Mouse (Mus musculus): ENCODE data around the gene Por. TPM values are rescaled to one million over a fixed set of nuclear protein-coding genes. Genes with fewer than 3 reads are reported as not detected.

Por gene
- polyA plus RNA-seq, 1 experiment from 2014 or later = 127 TPM

DNA sequence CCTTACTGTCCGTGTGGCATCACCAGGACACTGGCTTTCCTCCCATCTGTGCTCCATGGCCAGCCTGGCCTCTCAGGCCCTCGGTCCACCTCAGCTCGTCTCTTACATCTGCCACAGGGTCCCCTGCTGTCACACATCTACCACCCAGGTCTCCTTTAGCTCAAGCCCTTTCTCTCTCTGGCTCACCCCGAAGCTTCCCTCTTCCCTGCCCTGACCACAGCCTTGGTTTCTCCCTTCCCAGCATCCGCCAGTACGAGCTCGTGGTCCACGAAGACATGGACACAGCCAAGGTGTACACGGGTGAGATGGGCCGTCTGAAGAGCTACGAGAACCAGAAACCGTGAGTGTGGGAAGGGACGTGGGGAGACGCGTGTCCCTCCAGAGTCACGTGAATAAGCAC is 61.5 kb downstream of the Por start:
- H3K9ac ChIP-seq (ENCODE audit: low read depth, low read length) = no peak overlapping the region
- peaks cover 65% of the 10 kb centered on the region for H3K36me3 ChIP-seq (ENCODE audit: control insufficient read depth, insufficient read depth, low read length)
- no peak overlapping the region for H3K4me3 ChIP-seq (ENCODE audit: low read depth, low read length)
- H3K27ac ChIP-seq (ENCODE audit: low read length) = no peak overlapping the region
- H3K4me1 ChIP-seq (ENCODE audit: control insufficient read depth, insufficient read depth, low read length) = peaks cover 10% of the 10 kb centered on the region
- ATAC-seq = no peak
- no peaks in the 10 kb centered on the region for H3K27me3 ChIP-seq (ENCODE audit: control insufficient read depth, insufficient read depth, low read depth, low read length)
- H3K9me3 ChIP-seq (replicated peaks; ENCODE audit: control insufficient read depth, low read length, poor library complexity, severe bottlenecking) = no peaks in the 10 kb centered on the region
- no peak overlapping the region for H3K4me2 ChIP-seq (ENCODE audit: low read length)
- WGBS = 95% methylated on average over 16 of the region's 16 CpGs

GRCm38 (mm10) chr5:135733071-135733470 is 63.2 kb downstream of the Por start:
- H3K4me3 ChIP-seq (ENCODE audit: low read depth, low read length) = no peak overlapping the region
- no peaks in the 10 kb centered on the region for H3K4me1 ChIP-seq (ENCODE audit: control insufficient read depth, insufficient read depth, low read length)
- WGBS = 94% methylated on average over 4 of the region's 4 CpGs
- H3K27ac ChIP-seq (ENCODE audit: low read length) = no peak overlapping the region
- no peak overlapping the region for H3K9ac ChIP-seq (ENCODE audit: low read depth, low read length)
- H3K9me3 ChIP-seq (replicated peaks; ENCODE audit: control insufficient read depth, low read length, poor library complexity, severe bottlenecking) = no peaks in the 10 kb centered on the region
- H3K4me2 ChIP-seq (ENCODE audit: low read length) = no peak overlapping the region
- H3K27me3 ChIP-seq (ENCODE audit: control insufficient read depth, insufficient read depth, low read depth, low read length) = no peaks in the 10 kb centered on the region
- peaks cover 74% of the 10 kb centered on the region for H3K36me3 ChIP-seq (ENCODE audit: control insufficient read depth, insufficient read depth, low read length)
- no peak for ATAC-seq

DNA sequence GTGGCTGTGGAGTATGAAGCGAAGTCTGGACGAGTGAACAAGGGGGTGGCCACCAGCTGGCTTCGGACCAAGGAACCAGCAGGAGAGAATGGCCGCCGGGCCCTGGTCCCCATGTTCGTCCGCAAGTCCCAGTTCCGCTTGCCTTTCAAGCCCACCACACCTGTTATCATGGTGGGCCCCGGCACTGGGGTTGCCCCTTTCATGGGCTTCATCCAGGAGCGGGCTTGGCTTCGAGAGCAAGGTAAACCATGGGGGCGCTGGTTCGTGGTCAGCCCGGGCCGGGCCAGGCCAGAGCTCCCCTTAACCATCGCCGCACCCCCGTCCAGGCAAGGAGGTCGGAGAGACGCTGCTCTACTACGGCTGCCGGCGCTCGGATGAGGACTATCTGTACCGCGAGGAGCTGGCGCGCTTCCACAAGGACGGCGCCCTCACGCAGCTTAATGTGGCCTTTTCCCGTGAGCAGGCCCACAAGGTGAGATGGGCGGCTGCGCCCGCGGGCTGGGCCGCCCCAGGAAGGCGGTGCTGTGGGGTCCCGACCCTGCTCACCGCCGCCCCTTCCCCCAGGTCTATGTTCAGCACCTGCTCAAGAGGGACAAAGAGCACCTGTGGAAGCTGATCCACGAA is 64.3 kb downstream of the Por start:
- 92% methylated on average over 37 of the region's 42 CpGs for WGBS
- H3K4me3 ChIP-seq (ENCODE audit: low read depth, low read length) = no peak overlapping the region
- no peaks in the 10 kb centered on the region for H3K27me3 ChIP-seq (ENCODE audit: control insufficient read depth, insufficient read depth, low read depth, low read length)
- H3K9me3 ChIP-seq (replicated peaks; ENCODE audit: control insufficient read depth, low read length, poor library complexity, severe bottlenecking) = no peaks in the 10 kb centered on the region
- no peaks in the 10 kb centered on the region for H3K4me1 ChIP-seq (ENCODE audit: control insufficient read depth, insufficient read depth, low read length)
- no peak overlapping the region for H3K9ac ChIP-seq (ENCODE audit: low read depth, low read length)
- peaks cover 73% of the 10 kb centered on the region for H3K36me3 ChIP-seq (ENCODE audit: control insufficient read depth, insufficient read depth, low read length)
- H3K27ac ChIP-seq (ENCODE audit: low read length) = no peak overlapping the region
- no peak for ATAC-seq
- no peak overlapping the region for H3K4me2 ChIP-seq (ENCODE audit: low read length)

DNA sequence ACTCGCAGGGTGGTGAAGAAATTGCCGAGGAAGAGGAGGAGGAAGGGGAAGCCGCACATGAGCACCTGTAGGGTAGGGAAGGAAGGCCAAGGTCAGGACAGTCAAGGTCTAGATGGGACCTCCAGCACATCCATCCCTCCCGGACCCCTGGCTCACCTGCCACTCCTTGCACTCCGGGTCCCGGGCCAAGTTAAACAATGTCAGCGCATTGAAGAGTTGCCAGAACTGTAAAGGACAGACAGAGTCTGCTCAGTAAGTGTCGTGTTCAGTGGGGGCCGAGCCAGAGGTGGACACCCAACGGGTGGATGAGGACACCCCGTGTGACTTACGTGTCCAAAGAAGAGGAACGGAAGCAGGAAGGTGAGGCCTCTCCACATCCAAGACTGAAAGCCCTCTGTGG is 65.9 kb downstream of the Por start:
- 92% methylated on average over 13 of the region's 13 CpGs for WGBS
- no peak for ATAC-seq
- H3K4me2 ChIP-seq (ENCODE audit: low read length) = no peak overlapping the region
- no peaks in the 10 kb centered on the region for H3K4me1 ChIP-seq (ENCODE audit: control insufficient read depth, insufficient read depth, low read length)
- H3K27ac ChIP-seq (ENCODE audit: low read length) = no peak overlapping the region
- peaks cover 63% of the 10 kb centered on the region for H3K36me3 ChIP-seq (ENCODE audit: control insufficient read depth, insufficient read depth, low read length)
- H3K4me3 ChIP-seq (ENCODE audit: low read depth, low read length) = no peak overlapping the region
- H3K9me3 ChIP-seq (replicated peaks; ENCODE audit: control insufficient read depth, low read length, poor library complexity, severe bottlenecking) = no peaks in the 10 kb centered on the region
- H3K27me3 ChIP-seq (ENCODE audit: control insufficient read depth, insufficient read depth, low read depth, low read length) = no peaks in the 10 kb centered on the region
- H3K9ac ChIP-seq (ENCODE audit: low read depth, low read length) = no peak overlapping the region

GRCm38 (mm10) chr5:135736544-135736943 is 66.7 kb downstream of the Por start:
- no peaks in the 10 kb centered on the region for H3K4me1 ChIP-seq (ENCODE audit: control insufficient read depth, insufficient read depth, low read length)
- ATAC-seq = 0 out of 2 replicates have a peak, but pooled peaks have one; percentile 22
- H3K9ac ChIP-seq (ENCODE audit: low read depth, low read length) = no peak overlapping the region
- 95% methylated on average over 16 of the region's 16 CpGs for WGBS
- no peak overlapping the region for H3K4me3 ChIP-seq (ENCODE audit: low read depth, low read length)
- peaks cover 56% of the 10 kb centered on the region for H3K36me3 ChIP-seq (ENCODE audit: control insufficient read depth, insufficient read depth, low read length)
- H3K4me2 ChIP-seq (ENCODE audit: low read length) = no peak overlapping the region
- H3K9me3 ChIP-seq (replicated peaks; ENCODE audit: control insufficient read depth, low read length, poor library complexity, severe bottlenecking) = no peaks in the 10 kb centered on the region
- H3K27ac ChIP-seq (ENCODE audit: low read length) = no peak overlapping the region
- H3K27me3 ChIP-seq (ENCODE audit: control insufficient read depth, insufficient read depth, low read depth, low read length) = no peaks in the 10 kb centered on the region

GRCm38 (mm10) chr5:135737154-135737553 is 67.3 kb downstream of the Por start:
- no peak for ATAC-seq
- no peaks in the 10 kb centered on the region for H3K4me1 ChIP-seq (ENCODE audit: control insufficient read depth, insufficient read depth, low read length)
- no peak overlapping the region for H3K9ac ChIP-seq (ENCODE audit: low read depth, low read length)
- 82% methylated on average over 7 of the region's 7 CpGs for WGBS
- no peak overlapping the region for H3K4me2 ChIP-seq (ENCODE audit: low read length)
- H3K9me3 ChIP-seq (replicated peaks; ENCODE audit: control insufficient read depth, low read length, poor library complexity, severe bottlenecking) = no peaks in the 10 kb centered on the region
- no peaks in the 10 kb centered on the region for H3K27me3 ChIP-seq (ENCODE audit: control insufficient read depth, insufficient read depth, low read depth, low read length)
- no peak overlapping the region for H3K4me3 ChIP-seq (ENCODE audit: low read depth, low read length)
- peaks cover 55% of the 10 kb centered on the region for H3K36me3 ChIP-seq (ENCODE audit: control insufficient read depth, insufficient read depth, low read length)
- no peak overlapping the region for H3K27ac ChIP-seq (ENCODE audit: low read length)

- Histone ChIP-seq H3K9ac (ENCODE audit: low read depth, low read length) (no peak overlapping the region), H3K4me1 (ENCODE audit: control insufficient read depth, insufficient read depth, low read length) (peaks cover 7% of the 10 kb centered on the region), H3K27me3 (ENCODE audit: control insufficient read depth, insufficient read depth, low read depth, low read length) (no peaks in the 10 kb centered on the region), H3K9me3 (replicated peaks; ENCODE audit: control insufficient read depth, low read length, poor library complexity, severe bottlenecking) (no peaks in the 10 kb centered on the region), H3K36me3 (ENCODE audit: control insufficient read depth, insufficient read depth, low read length) (peaks cover 44% of the 10 kb centered on the region), H3K4me3 (ENCODE audit: low read depth, low read length) (no peak overlapping the region), H3K4me2 (ENCODE audit: low read length) (no peak overlapping the region), H3K27ac (ENCODE audit: low read length) (no peak overlapping the region)
- 27% methylated on average over 6 of the region's 6 CpGs for whole genome bisulfite sequencing
- no peak for ATAC-seq
These were observed 68.4 kb downstream of the Por start for GRCm38 (mm10) chr5:135738266-135738665.

GRCm38 (mm10) chr5:135742156-135742555 is 72.3 kb downstream of the Por start:
- Histone ChIP-seq H3K36me3 (ENCODE audit: control insufficient read depth, insufficient read depth, low read length) (peaks cover 12% of the 10 kb centered on the region), H3K27ac (ENCODE audit: low read length) (no peak overlapping the region), H3K27me3 (ENCODE audit: control insufficient read depth, insufficient read depth, low read depth, low read length) (no peaks in the 10 kb centered on the region), H3K9ac (ENCODE audit: low read depth, low read length) (no peak overlapping the region), H3K4me2 (ENCODE audit: low read length) (no peak overlapping the region), H3K9me3 (replicated peaks; ENCODE audit: control insufficient read depth, low read length, poor library complexity, severe bottlenecking) (no peaks in the 10 kb centered on the region), H3K4me3 (ENCODE audit: low read depth, low read length) (no peak overlapping the region), H3K4me1 (ENCODE audit: control insufficient read depth, insufficient read depth, low read length) (peaks cover 10% of the 10 kb centered on the region)
- WGBS = 69% methylated on average over 10 of the region's 10 CpGs
- no peak for ATAC-seq

GRCm38 (mm10) chr5:135742941-135743740 is 73.3 kb downstream of the Por start:
- Histone ChIP-seq H3K9me3 (replicated peaks; ENCODE audit: control insufficient read depth, low read length, poor library complexity, severe bottlenecking) (no peaks in the 10 kb centered on the region), H3K27ac (ENCODE audit: low read length) (no peak overlapping the region), H3K4me1 (ENCODE audit: control insufficient read depth, insufficient read depth, low read length) (peaks cover 10% of the 10 kb centered on the region), H3K9ac (ENCODE audit: low read depth, low read length) (peak overlapping the region; percentile 79), H3K27me3 (ENCODE audit: control insufficient read depth, insufficient read depth, low read depth, low read length) (no peaks in the 10 kb centered on the region), H3K36me3 (ENCODE audit: control insufficient read depth, insufficient read depth, low read length) (0 out of 2 replicates have a peak, but pooled peaks cover 11% of the 10 kb centered on the region), H3K4me2 (ENCODE audit: low read length) (peak overlapping the region; percentile 93), H3K4me3 (ENCODE audit: low read depth, low read length) (peak overlapping the region; percentile 86)
- 26% methylated on average over 18 of the region's 18 CpGs for WGBS
- peak; percentile 68; the same call in 1 of the 2 replicates for ATAC-seq

Measured in midbrain, embryonic 16.5 days (tissue).